Mouse (Mus musculus): ENCODE measurements around the gene BC017158.
A peak's percentile ranks its signal among the peaks of the same experiment; 100 is the strongest.

The BC017158 gene

DNA sequence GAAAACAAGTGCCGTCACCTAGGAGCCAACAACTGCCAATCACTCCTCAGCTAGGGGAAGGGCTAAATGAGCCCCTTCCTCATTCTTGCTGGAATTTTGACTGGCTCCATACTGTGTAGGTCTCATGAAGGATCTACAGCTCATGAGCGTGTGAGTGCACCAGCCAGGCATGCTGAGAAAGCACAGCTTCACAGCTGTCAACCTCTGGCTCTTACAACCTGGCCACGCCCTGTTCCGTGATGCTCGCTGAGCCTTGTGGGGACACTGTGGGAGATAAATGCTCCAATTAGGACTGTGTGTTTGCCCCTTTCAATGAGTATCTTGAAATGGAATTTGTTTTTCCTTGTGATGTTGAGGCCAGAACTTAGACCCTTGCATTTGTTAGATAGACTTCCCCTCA is 48.0 kb downstream of the BC017158 start:
- TF ChIP-seq POU5F1 (IDR thresholded peaks at IDR 0.05; ENCODE audit: borderline replicate concordance, low read length) (no peak), NANOG (IDR thresholded peaks at IDR 0.05; ENCODE audit: borderline replicate concordance, low read length) (no peak), CTCF (conservative IDR thresholded peaks at IDR 0.05; ENCODE audit: low read length) (no peak)
- H3K4me1 ChIP-seq (replicated peaks; ENCODE audit: low read depth, low read length), result peaks cover 38% of the 10 kb centered on the region

DNA sequence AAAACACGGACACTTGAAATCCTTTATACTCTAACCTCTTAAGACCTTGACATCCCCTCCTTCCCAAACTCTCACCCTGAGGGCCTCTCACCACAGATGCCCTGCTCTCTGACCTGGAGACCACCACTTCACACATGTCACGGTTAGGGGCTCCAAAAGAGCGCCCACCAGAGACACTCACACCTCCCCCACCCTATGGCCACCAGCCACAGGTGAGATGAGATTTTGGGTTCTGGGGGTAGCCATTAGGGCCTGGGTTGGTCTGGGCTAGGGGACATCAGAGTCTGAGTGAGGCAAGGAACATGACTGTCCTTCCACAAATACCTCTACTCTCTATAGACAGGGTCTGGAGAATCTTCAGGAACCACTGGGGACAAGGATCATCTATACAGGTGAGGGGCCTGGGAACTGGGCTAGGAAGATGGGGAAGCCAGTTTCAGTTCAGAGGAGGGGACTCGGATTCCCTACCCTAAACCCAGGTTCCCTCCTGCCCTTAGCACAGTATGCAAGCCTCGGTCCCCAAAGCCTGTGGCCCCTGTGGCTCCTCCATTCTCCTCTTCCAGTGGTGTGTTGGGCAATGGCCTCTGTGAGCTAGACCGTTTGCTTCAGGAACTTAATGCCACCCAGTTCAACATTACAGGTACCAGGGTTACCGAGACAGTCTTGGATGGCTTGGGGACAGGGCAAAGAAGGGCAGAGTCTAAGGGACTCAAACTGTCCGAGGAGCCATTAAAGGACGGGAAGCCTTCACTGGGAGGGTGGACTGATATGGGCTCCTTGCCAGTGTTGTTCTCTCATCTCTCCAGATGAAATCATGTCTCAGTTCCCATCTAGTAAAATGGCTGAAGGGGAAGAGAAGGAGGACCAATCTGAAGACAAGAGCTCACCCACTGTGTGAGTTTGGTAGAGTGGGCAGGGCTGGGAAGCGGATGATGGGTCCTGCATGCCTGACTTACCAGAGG is 49.6 kb downstream of the BC017158 start:
- H3K36me3 ChIP-seq (ENCODE audit: insufficient read depth, low read length), result peaks cover 17% of the 10 kb centered on the region
- H3K4me3 ChIP-seq (replicated peaks; ENCODE audit: low read length), result no peak overlapping the region
- no peaks in the 10 kb centered on the region for H3K9me3 ChIP-seq (ENCODE audit: low read length)
- H3K4me1 ChIP-seq (replicated peaks; ENCODE audit: low read depth, low read length), result peaks cover 51% of the 10 kb centered on the region
- TF ChIP-seq POU5F1 (IDR thresholded peaks at IDR 0.05; ENCODE audit: borderline replicate concordance, low read length) (no peak), CTCF (conservative IDR thresholded peaks at IDR 0.05; ENCODE audit: low read length) (no peak), NANOG (IDR thresholded peaks at IDR 0.05; ENCODE audit: borderline replicate concordance, low read length) (no peak)
- H3K27me3 ChIP-seq (ENCODE audit: insufficient read depth, low read length), result peaks cover 67% of the 10 kb centered on the region

More for the DNA sequence above, 48.0 kb downstream of the BC017158 start:
- Histone ChIP-seq H3K9me3 (ENCODE audit: low read length) (no peaks in the 10 kb centered on the region), H3K4me3 (replicated peaks; ENCODE audit: low read length) (no peak overlapping the region), H3K27me3 (ENCODE audit: insufficient read depth, low read length) (peaks cover 79% of the 10 kb centered on the region), H3K36me3 (ENCODE audit: insufficient read depth, low read length) (peaks cover 5% of the 10 kb centered on the region)

GRCm38 (mm10) chr7:128247443-128247842 is 50.5 kb downstream of the BC017158 start:
- H3K27me3 ChIP-seq (ENCODE audit: insufficient read depth, low read length), result peaks cover 58% of the 10 kb centered on the region
- peaks cover 51% of the 10 kb centered on the region for H3K4me1 ChIP-seq (replicated peaks; ENCODE audit: low read depth, low read length)
- H3K9me3 ChIP-seq (ENCODE audit: low read length), result no peaks in the 10 kb centered on the region
- TF ChIP-seq NANOG (IDR thresholded peaks at IDR 0.05; ENCODE audit: borderline replicate concordance, low read length), result no peak
- TF ChIP-seq CTCF (conservative IDR thresholded peaks at IDR 0.05; ENCODE audit: low read length), result peak; percentile 61
- no peak for TF ChIP-seq POU5F1 (IDR thresholded peaks at IDR 0.05; ENCODE audit: borderline replicate concordance, low read length)
- peak overlapping the region; percentile 78 for H3K4me3 ChIP-seq (replicated peaks; ENCODE audit: low read length)
- H3K36me3 ChIP-seq (ENCODE audit: insufficient read depth, low read length), result peaks cover 25% of the 10 kb centered on the region

- Histone ChIP-seq H3K9me3 (ENCODE audit: low read length) (no peaks in the 10 kb centered on the region), H3K4me3 (replicated peaks; ENCODE audit: low read length) (peak within 1 kb of the TSS; percentile 78), H3K4me1 (replicated peaks; ENCODE audit: low read depth, low read length) (peaks cover 51% of the 10 kb centered on the region), H3K36me3 (ENCODE audit: insufficient read depth, low read length) (peaks cover 32% of the 10 kb centered on the region), H3K27me3 (ENCODE audit: insufficient read depth, low read length) (peaks cover 51% of the 10 kb centered on the region)
- TF ChIP-seq CTCF (conservative IDR thresholded peaks at IDR 0.05; ENCODE audit: low read length) (no peak), POU5F1 (IDR thresholded peaks at IDR 0.05; ENCODE audit: borderline replicate concordance, low read length) (no peak), NANOG (IDR thresholded peaks at IDR 0.05; ENCODE audit: borderline replicate concordance, low read length) (no peak)
Measured at GRCm38 (mm10) chr7:128246496-128247391, 51.2 kb downstream of the BC017158 start, which contains the start of gene Tgfb1i1. Gene Tgfb1i1, plus strand, starts transcription at chr7:128246812.

DNA sequence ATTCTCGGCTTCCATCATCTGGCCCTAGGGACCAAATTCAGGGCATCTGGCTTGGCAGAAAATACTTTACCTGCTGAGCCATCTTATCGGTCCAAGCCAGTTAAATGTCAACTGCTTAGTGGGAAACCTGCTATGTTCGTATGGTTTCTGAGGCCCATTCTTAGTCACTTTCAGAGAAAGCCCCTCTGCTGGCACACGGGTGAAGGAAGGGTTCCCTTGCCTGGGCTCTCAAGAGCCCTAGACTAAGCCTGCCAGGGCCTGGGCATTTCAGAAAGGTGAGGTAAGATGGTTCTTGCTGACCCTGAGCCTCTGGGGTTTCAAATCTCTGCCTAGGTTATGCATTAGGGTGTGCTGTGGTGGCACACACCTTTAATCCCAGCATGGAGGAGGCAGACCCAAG is 52.4 kb downstream of the BC017158 start:
- Histone ChIP-seq H3K36me3 (ENCODE audit: insufficient read depth, low read length) (peaks cover 44% of the 10 kb centered on the region), H3K9me3 (ENCODE audit: low read length) (no peaks in the 10 kb centered on the region), H3K27me3 (ENCODE audit: insufficient read depth, low read length) (peaks cover 41% of the 10 kb centered on the region), H3K4me3 (replicated peaks; ENCODE audit: low read length) (no peak overlapping the region), H3K4me1 (replicated peaks; ENCODE audit: low read depth, low read length) (peaks cover 50% of the 10 kb centered on the region)
- TF ChIP-seq CTCF (conservative IDR thresholded peaks at IDR 0.05; ENCODE audit: low read length) (no peak), NANOG (IDR thresholded peaks at IDR 0.05; ENCODE audit: borderline replicate concordance, low read length) (no peak), POU5F1 (IDR thresholded peaks at IDR 0.05; ENCODE audit: borderline replicate concordance, low read length) (no peak)

- peaks cover 33% of the 10 kb centered on the region for H3K27me3 ChIP-seq (ENCODE audit: insufficient read depth, low read length)
- TF ChIP-seq POU5F1 (IDR thresholded peaks at IDR 0.05; ENCODE audit: borderline replicate concordance, low read length), result no peak
- TF ChIP-seq NANOG (IDR thresholded peaks at IDR 0.05; ENCODE audit: borderline replicate concordance, low read length), result no peak
- TF ChIP-seq CTCF (conservative IDR thresholded peaks at IDR 0.05; ENCODE audit: low read length), result no peak
- H3K36me3 ChIP-seq (ENCODE audit: insufficient read depth, low read length), result peaks cover 55% of the 10 kb centered on the region
- peak overlapping the region; percentile 29; the same call in 1 of the 2 replicates for H3K4me3 ChIP-seq (replicated peaks; ENCODE audit: low read length)
- H3K4me1 ChIP-seq (replicated peaks; ENCODE audit: low read depth, low read length), result peaks cover 61% of the 10 kb centered on the region
- H3K9me3 ChIP-seq (ENCODE audit: low read length), result no peaks in the 10 kb centered on the region
Measured at GRCm38 (mm10) chr7:128244410-128245025, 53.5 kb downstream of the BC017158 start.

DNA sequence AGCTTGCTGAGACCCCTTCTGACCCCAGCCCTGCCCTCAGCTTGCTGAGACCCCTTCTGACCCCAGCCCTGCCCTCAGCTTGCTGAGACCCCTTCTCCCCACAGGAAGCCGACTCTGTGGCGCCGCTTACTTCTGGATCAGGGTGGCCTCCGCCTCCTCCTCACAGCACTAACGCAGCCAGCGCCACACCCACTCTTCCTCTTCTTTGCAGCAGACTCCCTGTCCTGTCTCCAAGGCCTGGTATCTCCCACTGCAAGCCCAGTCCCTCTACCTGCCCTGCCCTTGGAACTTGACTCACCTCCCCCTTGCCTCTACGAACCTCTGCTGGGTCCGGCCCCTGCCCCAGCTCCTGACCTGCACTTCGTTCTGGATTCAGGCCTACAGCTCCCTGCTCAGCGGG is 54.0 kb downstream of the BC017158 start:
- Histone ChIP-seq H3K36me3 (ENCODE audit: insufficient read depth, low read length) (peaks cover 58% of the 10 kb centered on the region), H3K4me3 (replicated peaks; ENCODE audit: low read length) (peak overlapping the region; percentile 29; the same call in 1 of the 2 replicates), H3K27me3 (ENCODE audit: insufficient read depth, low read length) (peaks cover 29% of the 10 kb centered on the region), H3K9me3 (ENCODE audit: low read length) (no peaks in the 10 kb centered on the region), H3K4me1 (replicated peaks; ENCODE audit: low read depth, low read length) (peaks cover 65% of the 10 kb centered on the region)
- no peak for TF ChIP-seq CTCF (conservative IDR thresholded peaks at IDR 0.05; ENCODE audit: low read length)
- TF ChIP-seq NANOG (IDR thresholded peaks at IDR 0.05; ENCODE audit: borderline replicate concordance, low read length), result no peak

All from E14TG2a.4 (cell line).